17 mouse cellular contexts compared by ENCODE assay signal in genomic region chr10:59614141-59614540, GRCm38 (mm10). TPM values are rescaled to one million over a fixed set of nuclear protein-coding genes. Genes with fewer than 3 reads are reported as not detected.
A peak's percentile ranks its signal among the peaks of the same experiment; 100 is the strongest.
DNase-seq lines count a peak whose midpoint lies in the region; ATAC-seq and TF ChIP-seq lines count a peak whose summit lies in the region.
"Had no signal": no experiment of that assay in that cellular context is flagged by ENCODE, and none has a peak within 500 bp of the region (broad histone marks: within the 10 kb centered on the region; RNA-seq: fewer than 3 reads in every experiment).

No protein-coding gene starts in this region.

- H3K4me1 ChIP-seq in forebrain, postnatal 0 days (ENCODE audit: insufficient read depth) = peaks cover 15% of the 10 kb centered on the region; the same call in 1 of the 2 replicates
- peaks cover 12% of the 10 kb centered on the region for H3K4me1 ChIP-seq in forebrain, embryonic 14.5 days (ENCODE audit: control insufficient read depth, insufficient read depth, low read length)
- peaks cover 39% of the 10 kb centered on the region for H3K4me1 ChIP-seq in limb, embryonic 12.5 days (replicated peaks)
- peaks cover 30% of the 10 kb centered on the region for H3K4me1 ChIP-seq in limb, embryonic 10.5 days
- peaks cover 9% of the 10 kb centered on the region; the same call in 1 of the 2 replicates for H3K4me1 ChIP-seq in neural tube, embryonic 14.5 days (ENCODE audit: control insufficient read depth, insufficient read depth, low read length)

- no peak for ATAC-seq in forebrain, postnatal 0 days
- ATAC-seq in forebrain, embryonic 14.5 days = no peak
- ATAC-seq in limb, embryonic 12.5 days (ENCODE audit: insufficient number of reproducible peaks, insufficient read depth, low FRiP score, low TSS enrichment, low read depth) = no peak
- ATAC-seq in neural tube, embryonic 14.5 days (ENCODE audit: low read depth) = no peak
- ATAC-seq: activated CD4-positive, CD25-positive, alpha-beta regulatory T cell, adult 4 months had no signal

- 0 out of 2 replicates have a peak overlapping the region, but pooled peaks have one; percentile 0 for H3K9ac ChIP-seq in forebrain, postnatal 0 days
- no peak overlapping the region for H3K9ac ChIP-seq in forebrain, embryonic 14.5 days (ENCODE audit: low read length)
- no peak overlapping the region for H3K9ac ChIP-seq in limb, embryonic 12.5 days (replicated peaks)
- H3K9ac ChIP-seq in neural tube, embryonic 14.5 days (replicated peaks; ENCODE audit: low read depth, low read length) = no peak overlapping the region

- no peak for DNase-seq in forebrain, postnatal 0 days
- DNase-seq in forebrain, embryonic 14.5 days (ENCODE audit: low spot score) = no peak
- DNase-seq in limb, embryonic 10.5 days (ENCODE audit: low spot score) = no peak
- DNase-seq in cerebellum, adult 8-10 months = peak; percentile 67
- no peak for DNase-seq in adrenal gland, adult 18-20 months (ENCODE audit: low spot score in 2 of 2)
- no peak for DNase-seq in kidney, adult 11 months
- DNase-seq: retina, postnatal 1 day; thymus, adult 2 months had no signal

- H3K36me3 ChIP-seq in forebrain, postnatal 0 days (ENCODE audit: insufficient read depth) = no peaks in the 10 kb centered on the region
- H3K36me3 ChIP-seq in forebrain, embryonic 14.5 days (ENCODE audit: control insufficient read depth, insufficient read depth, low read length) = no peaks in the 10 kb centered on the region
- no peaks in the 10 kb centered on the region for H3K36me3 ChIP-seq in limb, embryonic 12.5 days
- H3K36me3 ChIP-seq in limb, embryonic 10.5 days = no peaks in the 10 kb centered on the region
- no peaks in the 10 kb centered on the region for H3K36me3 ChIP-seq in neural tube, embryonic 14.5 days (ENCODE audit: control insufficient read depth, insufficient read depth, low read length)
- H3K36me3 ChIP-seq: hindbrain, embryonic 10.5 days had no signal

- H3K27ac ChIP-seq in forebrain, postnatal 0 days (ENCODE audit: low read depth, low read length) = no peak overlapping the region
- H3K27ac ChIP-seq in forebrain, embryonic 14.5 days (ENCODE audit: low read depth, low read length) = no peak overlapping the region
- H3K27ac ChIP-seq in limb, embryonic 12.5 days = no peak overlapping the region
- H3K27ac ChIP-seq in limb, embryonic 10.5 days = no peak overlapping the region
- no peak overlapping the region for H3K27ac ChIP-seq in neural tube, embryonic 14.5 days (ENCODE audit: low read depth, low read length)
- H3K27ac ChIP-seq: hindbrain, embryonic 10.5 days; kidney, postnatal 0 days had no signal

- H3K4me3 ChIP-seq in forebrain, postnatal 0 days (ENCODE audit: low read depth, low read length) = peak overlapping the region; percentile 96; the same call in 1 of the 2 replicates
- no peak overlapping the region for H3K4me3 ChIP-seq in forebrain, embryonic 14.5 days (ENCODE audit: low read depth, low read length)
- no peak overlapping the region for H3K4me3 ChIP-seq in limb, embryonic 12.5 days (replicated peaks)
- no peak overlapping the region for H3K4me3 ChIP-seq in limb, embryonic 10.5 days
- H3K4me3 ChIP-seq in neural tube, embryonic 14.5 days (ENCODE audit: low read depth, low read length) = peak overlapping the region; percentile 3; the same call in 1 of the 2 replicates
- H3K4me3 ChIP-seq: hindbrain, embryonic 10.5 days had no signal

- H3K27me3 ChIP-seq in forebrain, postnatal 0 days (ENCODE audit: insufficient read depth, low read length) = no peaks in the 10 kb centered on the region
- H3K27me3 ChIP-seq in forebrain, embryonic 14.5 days (replicated peaks; ENCODE audit: control insufficient read depth, insufficient read depth, low read length) = no peaks in the 10 kb centered on the region
- no peaks in the 10 kb centered on the region for H3K27me3 ChIP-seq in limb, embryonic 12.5 days
- no peaks in the 10 kb centered on the region for H3K27me3 ChIP-seq in limb, embryonic 10.5 days (ENCODE audit: low read depth, poor library complexity, severe bottlenecking)
- no peaks in the 10 kb centered on the region for H3K27me3 ChIP-seq in neural tube, embryonic 14.5 days (ENCODE audit: control insufficient read depth, insufficient read depth, low read length)

- no peaks in the 10 kb centered on the region for H3K9me3 ChIP-seq in forebrain, postnatal 0 days (ENCODE audit: low read length)
- no peaks in the 10 kb centered on the region for H3K9me3 ChIP-seq in forebrain, embryonic 14.5 days (replicated peaks; ENCODE audit: control insufficient read depth, low read length)
- H3K9me3 ChIP-seq in limb, embryonic 12.5 days = no peaks in the 10 kb centered on the region
- H3K9me3 ChIP-seq in limb, embryonic 10.5 days (replicated peaks) = no peaks in the 10 kb centered on the region
- no peaks in the 10 kb centered on the region for H3K9me3 ChIP-seq in neural tube, embryonic 14.5 days (ENCODE audit: control insufficient read depth, low read length)
- H3K9me3 ChIP-seq: hindbrain, embryonic 10.5 days had no signal

- peak; percentile 17; the same call in 1 of the 2 replicates for TF ChIP-seq CTCF in forebrain, postnatal 0 days (IDR thresholded peaks at IDR 0.05; ENCODE audit: low read depth)

- 72% methylated on average over 5 of the region's 5 CpGs for WGBS in forebrain, postnatal 0 days
- WGBS in forebrain, embryonic 14.5 days = 88% methylated on average over 5 of the region's 5 CpGs
- WGBS in limb, embryonic 12.5 days = 88% methylated on average over 5 of the region's 5 CpGs
- WGBS in limb, embryonic 10.5 days = 92% methylated on average over 5 of the region's 5 CpGs
- 81% methylated on average over 5 of the region's 5 CpGs for WGBS in neural tube, embryonic 14.5 days

- peak overlapping the region; percentile 78 for H3K4me2 ChIP-seq in forebrain, postnatal 0 days (ENCODE audit: low read depth)
- H3K4me2 ChIP-seq in forebrain, embryonic 14.5 days (ENCODE audit: low read length) = no peak overlapping the region
- H3K4me2 ChIP-seq in limb, embryonic 12.5 days = peak overlapping the region; percentile 7; the same call in 1 of the 2 replicates
- peak overlapping the region; percentile 58; the same call in 1 of the 2 replicates for H3K4me2 ChIP-seq in neural tube, embryonic 14.5 days (ENCODE audit: low read depth, low read length)

RNA-seq across cellular contexts. Expression of gene Gm10322, which starts 1.7 kb away (rescaled TPM):
- total RNA-seq in forebrain, postnatal 0 days (2014; rRNA removed) = not detected in 2 replicates
- not detected in 2 replicates for polyA plus RNA-seq in forebrain, postnatal 0 days (2015; fragmentation: Nextera tagmentation; extraction: Ambion mirVana)
- polyA plus RNA-seq in forebrain, embryonic 14.5 days (2014; fragmentation: Nextera tagmentation; extraction: Ambion mirVana) = not detected in 2 replicates
- not detected in 2 replicates for polyA plus RNA-seq in limb, embryonic 12.5 days (2016; fragmentation: Nextera tagmentation; extraction: Ambion mirVana)
- not detected in 2 replicates for polyA plus RNA-seq in limb, embryonic 10.5 days (2016; fragmentation: Nextera tagmentation; extraction: Ambion mirVana)
- not detected in 2 replicates for polyA plus RNA-seq in neural tube, embryonic 14.5 days (2014; fragmentation: Nextera tagmentation; extraction: Ambion mirVana)
- total RNA-seq in adrenal gland, adult 18-20 months (2021) = not detected
- total RNA-seq: granulocyte monocyte progenitor cell, adult 5-6 weeks; left cerebral cortex, adult 8-10 months had no signal
- polyA plus RNA-seq: activated CD4-positive, CD25-positive, alpha-beta regulatory T cell, adult 4 months; brain, embryonic 14.5 days; hindbrain, embryonic 10.5 days; liver, embryonic 16.5 days had no signal

RNA-seq across cellular contexts. Expression of gene Mcu, which starts 2.4 kb away (rescaled TPM):
- total RNA-seq in forebrain, postnatal 0 days (2014; rRNA removed) = 41.0 and 47.9 TPM in 2 replicates
- 51.4 and 58.0 TPM in 2 replicates for polyA plus RNA-seq in forebrain, postnatal 0 days (2015; fragmentation: Nextera tagmentation; extraction: Ambion mirVana)
- 19.5 and 23.2 TPM in 2 replicates for polyA plus RNA-seq in forebrain, embryonic 14.5 days (2014; fragmentation: Nextera tagmentation; extraction: Ambion mirVana)
- 45.3 and 48.4 TPM in 2 replicates for polyA plus RNA-seq in limb, embryonic 12.5 days (2016; fragmentation: Nextera tagmentation; extraction: Ambion mirVana)
- polyA plus RNA-seq in limb, embryonic 10.5 days (2016; fragmentation: Nextera tagmentation; extraction: Ambion mirVana) = 17.4 and 28.3 TPM in 2 replicates
- polyA plus RNA-seq in neural tube, embryonic 14.5 days (2014; fragmentation: Nextera tagmentation; extraction: Ambion mirVana) = 44.3 and 53.0 TPM in 2 replicates
- 10 to 100 TPM; 26.2 to 36.8 TPM for total RNA-seq in adrenal gland, adult 18-20 months (2021)

Comparison
In these comparisons a context has a peak if more than half of its experiments do, and no peak if none do; other contexts are left out.
1. H3K4me3 ChIP-seq: peak in forebrain, postnatal 0 days (single experiment) and neural tube, embryonic 14.5 days (single experiment); none in forebrain, embryonic 14.5 days (single experiment), limb, embryonic 12.5 days (single experiment) and limb, embryonic 10.5 days (single experiment).